Mouse (Mus musculus) retina, postnatal 1 day (tissue): ENCODE measurements around the gene Asz1.

ENCODE experiments used
- DNase-seq: peaks from one replicate; pipeline ENCODE4 v3.0.0-alpha.2; 2012

Gene Asz1

DNA sequence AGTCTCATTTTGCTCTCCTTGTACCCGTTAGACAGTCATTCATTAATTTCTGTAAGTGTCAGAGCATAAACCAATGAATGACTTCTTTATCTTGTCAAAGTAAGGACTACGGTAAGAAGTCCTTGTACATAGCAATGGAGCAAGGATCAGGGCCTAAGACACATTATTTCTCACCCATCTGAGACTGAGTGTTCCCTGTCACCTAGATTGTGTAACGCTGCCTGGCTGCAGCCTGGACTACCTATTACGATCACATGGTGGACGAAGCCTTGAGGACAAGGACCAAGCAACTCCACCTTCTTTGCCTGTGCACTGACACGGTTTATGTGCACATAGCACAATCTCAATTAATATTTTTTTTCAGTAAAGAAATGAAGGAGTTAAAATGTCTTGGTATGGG, 106.8 kb downstream of the Asz1 start:
- DNase-seq = no peak
